Mouse (Mus musculus) embryonic facial prominence, embryonic 14.5 days (tissue): Measurements from ENCODE around the gene Phf7. TPM values are rescaled to one million over a fixed set of nuclear protein-coding genes. Genes with fewer than 3 reads are reported as not detected.

Source experiments
- ATAC-seq: fragments of 200-750 bp; cut with Nextera tagmentation; 2 replicates; pipeline ENCODE4 v1.8.0; 2017; ENCODE audit warnings: low read depth, moderate number of reproducible peaks, moderate TSS enrichment
- DNase-seq: peaks from one replicate; pipeline ENCODE4 v3.0.0-alpha.2; 2015; ENCODE audit warnings: low spot score
- H3K27ac ChIP-seq: fragments of 300-500 bp; sonication (generic); replicated peaks from 2 replicates; pipeline ENCODE4 v1.5.1; 2014; ENCODE audit warnings: low read depth, mild to moderate bottlenecking, low read length, moderate library complexity
- H3K27me3 ChIP-seq: fragments of 300-500 bp; sonication (generic); replicated peaks from 2 replicates; pipeline ENCODE4 v1.6.1; 2014; ENCODE audit warnings: low read length; ENCODE audit not compliant: control insufficient read depth, insufficient read depth
- H3K36me3 ChIP-seq: fragments of 300-500 bp; sonication (generic); 2 replicates; pipeline ENCODE4 v1.6.1; 2014; ENCODE audit warnings: low read length, mixed read lengths; ENCODE audit not compliant: control insufficient read depth, insufficient read depth
- H3K4me1 ChIP-seq: fragments of 300-500 bp; sonication (generic); 2 replicates; pipeline ENCODE4 v1.6.1; 2014; ENCODE audit warnings: antibody characterized with exemption, low read length; ENCODE audit not compliant: control insufficient read depth, insufficient read depth
- H3K4me2 ChIP-seq: fragments of 300-500 bp; sonication (generic); 2 replicates; pipeline ENCODE4 v1.6.1; 2014; ENCODE audit warnings: low read depth, mild to moderate bottlenecking, low read length, moderate library complexity, mixed read lengths
- H3K4me3 ChIP-seq: fragments of 300-500 bp; sonication (generic); 2 replicates; pipeline ENCODE4 v1.5.1; 2014; ENCODE audit warnings: low read depth, mild to moderate bottlenecking, low read length
- H3K9ac ChIP-seq: fragments of 300-500 bp; sonication (generic); 2 replicates; pipeline ENCODE4 v1.6.1; 2014; ENCODE audit warnings: low read depth, mild to moderate bottlenecking, low read length, moderate library complexity, mixed read lengths
- H3K9me3 ChIP-seq: fragments of 300-500 bp; sonication (generic); 2 replicates; pipeline ENCODE4 v1.6.1; 2016; ENCODE audit warnings: low read length; ENCODE audit not compliant: control insufficient read depth
- WGBS: fragments of 180-500 bp; shearing (Covaris S2); extraction: QIAGEN DNeasy Blood & Tissue Kit; methylation state at CpG from one replicate; pipeline ENCODE4 v1.1.7; 2014; 5-methylcytosine and 5-hydroxymethylcytosine counted together
- polyA plus RNA-seq: library from polyadenylated mRNA; unstranded; fragments of >200 nt; fragmentation: Nextera tagmentation; extraction: Ambion mirVana; gene quantifications from 2 replicates; pipeline ENCODE4 v1.2.1, GENCODE M21; 2014

Phf7 gene
- polyA plus RNA-seq, 1 experiment from 2014 or later: 10.0 TPM

- H3K4me3 ChIP-seq: peak within 1 kb of the TSS; percentile 93; the same call in 1 of the 2 replicates
- H3K4me2 ChIP-seq: peak within 1 kb of the TSS; percentile 95
- H3K27ac ChIP-seq: peak within 1 kb of the TSS; percentile 45; the same call in 1 of the 2 replicates
Measured at GRCm38 (mm10) chr14:31208084-31208483, 43.0 kb downstream of the Phf7 start, which contains the start of gene Tnnc1. Tnnc1 (plus strand) TSS chr14:31208312.

GRCm38 (mm10) chr14:31207070-31207830 lies 43.9 kb downstream of the Phf7 start:
- 0 out of 2 replicates have a peak, but pooled peaks have one; percentile 1 for ATAC-seq

More at GRCm38 (mm10) chr14:31208084-31208483, 43.0 kb downstream of the Phf7 start, which contains the start of gene Tnnc1:
- ATAC-seq (no peak), DNase-seq (no peak)
- H3K9ac ChIP-seq: peak within 1 kb of the TSS; percentile 97; the same call in 1 of the 2 replicates
- H3K9me3 ChIP-seq: no peaks in the 10 kb centered on the region
- no peaks in the 10 kb centered on the region for H3K27me3 ChIP-seq
- WGBS: 68% methylated on average over 2 of the region's 2 CpGs
- H3K36me3 ChIP-seq: peaks cover 17% of the 10 kb centered on the region
- peaks cover 15% of the 10 kb centered on the region for H3K4me1 ChIP-seq

GRCm38 (mm10) chr14:31206472-31206981 lies 44.6 kb downstream of the Phf7 start:
- Histone ChIP-seq H3K4me1 (peaks cover 15% of the 10 kb centered on the region), H3K9ac (peak overlapping the region; percentile 97), H3K4me2 (peak overlapping the region; percentile 95), H3K9me3 (no peaks in the 10 kb centered on the region), H3K27me3 (no peaks in the 10 kb centered on the region), H3K4me3 (peak overlapping the region; percentile 93), H3K27ac (peak overlapping the region; percentile 93), H3K36me3 (peaks cover 33% of the 10 kb centered on the region)
- under 1% methylated on average over 27 of the region's 48 CpGs for WGBS
- DNase-seq (peak; percentile 97), ATAC-seq (peak; percentile 70)

More at GRCm38 (mm10) chr14:31207070-31207830, 43.9 kb downstream of the Phf7 start:
- no peak for DNase-seq
- peaks cover 15% of the 10 kb centered on the region for H3K4me1 ChIP-seq
- 78% methylated on average over 13 of the region's 13 CpGs for WGBS
- no peaks in the 10 kb centered on the region for H3K27me3 ChIP-seq
- H3K4me2 ChIP-seq: peak overlapping the region; percentile 95
- H3K36me3 ChIP-seq: peaks cover 26% of the 10 kb centered on the region
- peak overlapping the region; percentile 97 for H3K9ac ChIP-seq
- peak overlapping the region; percentile 93; the same call in 1 of the 2 replicates for H3K27ac ChIP-seq
- H3K9me3 ChIP-seq: no peaks in the 10 kb centered on the region
- peak overlapping the region; percentile 93 for H3K4me3 ChIP-seq

- peak overlapping the region; percentile 93 for H3K4me3 ChIP-seq
- peak overlapping the region; percentile 97 for H3K9ac ChIP-seq
- H3K4me2 ChIP-seq: peak overlapping the region; percentile 95
- under 1% methylated on average over 31 of the region's 39 CpGs for WGBS
- DNase-seq: peak; percentile 59
- peaks cover 15% of the 10 kb centered on the region for H3K4me1 ChIP-seq
- peaks cover 40% of the 10 kb centered on the region for H3K36me3 ChIP-seq
- peak; percentile 56 for ATAC-seq
- no peaks in the 10 kb centered on the region for H3K27me3 ChIP-seq
- H3K9me3 ChIP-seq: no peaks in the 10 kb centered on the region
- H3K27ac ChIP-seq: peak overlapping the region; percentile 93
Measured at GRCm38 (mm10) chr14:31205562-31206467, 45.3 kb downstream of the Phf7 start.

GRCm38 (mm10) chr14:31205244-31205561 lies 45.9 kb downstream of the Phf7 start:
- WGBS: 11% methylated on average over 7 of the region's 8 CpGs
- peak overlapping the region; percentile 93 for H3K4me3 ChIP-seq
- peak overlapping the region; percentile 95 for H3K4me2 ChIP-seq
- peak overlapping the region; percentile 97 for H3K9ac ChIP-seq
- peak overlapping the region; percentile 93 for H3K27ac ChIP-seq
- no peaks in the 10 kb centered on the region for H3K27me3 ChIP-seq
- peaks cover 15% of the 10 kb centered on the region for H3K4me1 ChIP-seq
- H3K36me3 ChIP-seq: peaks cover 46% of the 10 kb centered on the region
- DNase-seq (no peak), ATAC-seq (no peak)
- H3K9me3 ChIP-seq: no peaks in the 10 kb centered on the region

- Histone ChIP-seq H3K4me1 (peaks cover 15% of the 10 kb centered on the region), H3K36me3 (peaks cover 50% of the 10 kb centered on the region), H3K4me3 (peak overlapping the region; percentile 93), H3K27ac (peak overlapping the region; percentile 93; the same call in 1 of the 2 replicates), H3K9ac (peak overlapping the region; percentile 97), H3K9me3 (no peaks in the 10 kb centered on the region), H3K27me3 (no peaks in the 10 kb centered on the region), H3K4me2 (peak overlapping the region; percentile 95)
- DNase-seq (no peak), ATAC-seq (no peak)
- 60% methylated on average over 4 of the region's 4 CpGs for WGBS
Measured at GRCm38 (mm10) chr14:31204844-31205243, 46.3 kb downstream of the Phf7 start.

GRCm38 (mm10) chr14:31200038-31200437 lies 51.1 kb downstream of the Phf7 start:
- H3K9me3 ChIP-seq: no peaks in the 10 kb centered on the region
- ATAC-seq: no peak

GRCm38 (mm10) chr14:31199599-31199998 lies 51.5 kb downstream of the Phf7 start:
- ATAC-seq (no peak), DNase-seq (no peak)
- Histone ChIP-seq H3K36me3 (peaks cover 97% of the 10 kb centered on the region), H3K4me1 (peaks cover 3% of the 10 kb centered on the region), H3K4me3 (no peak overlapping the region), H3K27me3 (no peaks in the 10 kb centered on the region), H3K9ac (no peak overlapping the region), H3K9me3 (no peaks in the 10 kb centered on the region), H3K4me2 (no peak overlapping the region), H3K27ac (no peak overlapping the region)
- WGBS: 87% methylated on average over 7 of the region's 7 CpGs

More at GRCm38 (mm10) chr14:31200038-31200437, 51.1 kb downstream of the Phf7 start:
- Histone ChIP-seq H3K4me2 (no peak overlapping the region), H3K27ac (no peak overlapping the region), H3K4me3 (no peak overlapping the region), H3K9ac (no peak overlapping the region), H3K27me3 (no peaks in the 10 kb centered on the region), H3K4me1 (peaks cover 7% of the 10 kb centered on the region), H3K36me3 (peaks cover 95% of the 10 kb centered on the region)
- DNase-seq: no peak
- WGBS: 81% methylated on average over 3 of the region's 3 CpGs
